In the genomic region with DNA sequence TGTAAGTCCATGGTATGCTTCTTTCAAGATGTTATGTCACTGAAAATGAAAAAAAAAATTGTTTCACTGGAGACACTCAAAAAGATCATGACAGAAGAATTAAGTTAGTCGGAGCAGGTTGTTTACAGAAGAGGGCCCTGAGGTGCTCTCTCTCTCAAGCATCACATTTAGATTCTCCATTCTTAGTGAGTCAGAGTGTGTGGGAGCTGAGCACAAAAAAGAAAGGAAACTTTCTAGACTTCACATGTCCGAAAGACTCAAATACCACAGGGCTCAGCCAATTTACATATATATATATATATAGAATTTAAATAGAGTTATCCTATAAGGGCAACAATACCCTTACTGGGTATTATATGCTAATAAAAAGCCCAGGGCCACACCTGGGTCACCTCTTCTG, we compare ENCODE assay signal across 20 mouse cellular contexts.
"Had no signal": no experiment of that assay in that cellular context is flagged by ENCODE, and none has a peak within 500 bp of the region (broad histone marks: within the 10 kb centered on the region; RNA-seq: fewer than 3 reads in every experiment).

No protein-coding gene starts in this region.

- DNase-seq: heart, postnatal 10 days; heart, postnatal 14 days; heart, postnatal 36 days; heart, postnatal 4 days; kidney, adult 11 months; kidney, adult 18-20 months; kidney, adult 2 months; kidney, adult 8-10 months; kidney, adult 9 months; kidney, postnatal 10 days; kidney, postnatal 14 days; kidney, postnatal 25 days; kidney, postnatal 36 days; kidney, postnatal 4 days; layer of hippocampus, adult 9-11 months; layer of hippocampus, postnatal 36 days had no signal

- ATAC-seq: hindbrain, embryonic 16.5 days; hindbrain, postnatal 0 days; inflammation-experienced regulatory T-cells, adult 6 months; intestine, postnatal 0 days had no signal
